Mouse (Mus musculus) urinary bladder, postnatal 36 days (tissue): ENCODE data around the gene Slc17a7.
A peak's percentile ranks its signal among the peaks of the same experiment; 100 is the strongest.

Source experiments
- DNase-seq, 2 experiments: peaks; one replicate each; pipeline ENCODE4 v3.0.0; 2022; ENCODE audit warnings: low spot score in 2 of 2, mixed read lengths in 1 of 2

Slc17a7 gene

GRCm38 (mm10) chr7:45198435-45198834 lies 34.7 kb downstream of the Slc17a7 start:
- DNase-seq, result peak; percentile 59 to 76

- no peak for DNase-seq
Observed at GRCm38 (mm10) chr7:45198961-45199360, 35.2 kb downstream of the Slc17a7 start.

GRCm38 (mm10) chr7:45202654-45203053 lies 38.9 kb downstream of the Slc17a7 start:
- no peak for DNase-seq

DNA sequence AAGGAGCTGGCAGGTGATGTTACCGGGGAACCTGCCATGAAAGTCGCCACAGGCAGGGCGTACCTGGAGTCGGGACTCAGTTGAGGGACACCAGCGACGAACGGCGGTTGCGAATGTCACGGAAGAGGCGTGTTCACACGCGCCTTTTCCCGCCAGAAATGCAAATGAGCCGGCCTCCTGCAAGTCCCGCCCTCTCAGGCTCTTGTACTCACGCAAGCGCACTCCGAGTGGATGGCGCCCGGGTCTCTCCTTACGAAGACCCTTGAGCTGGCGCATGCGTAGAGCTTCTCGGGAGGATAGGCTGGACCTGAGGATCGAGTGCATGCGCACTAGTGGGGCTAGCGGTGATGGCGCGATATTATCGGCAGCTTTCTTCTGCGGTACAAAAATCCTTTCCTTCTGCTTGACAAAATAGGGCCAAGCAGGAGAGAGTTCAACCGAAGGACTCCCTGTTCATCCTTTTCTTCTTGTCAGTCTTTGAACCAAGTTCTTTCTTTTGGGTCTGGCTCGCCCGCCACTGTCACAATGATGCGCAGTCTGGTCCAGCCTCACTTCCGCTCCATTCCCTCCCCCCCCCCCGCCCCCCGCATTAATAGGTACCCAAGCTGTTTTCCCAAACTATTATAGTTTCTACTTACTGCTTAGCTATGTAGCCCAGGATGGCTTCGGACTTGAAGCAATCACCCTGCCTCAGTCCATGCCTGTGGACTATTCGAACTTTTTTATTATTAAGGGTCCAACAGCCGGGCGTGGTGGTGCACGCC lies 40.8 kb downstream of the Slc17a7 start, which contains the start of gene Ccdc155:
Ccdc155 (minus strand) TSS at position 513 of the 764 bp plus-strand sequence.
- DNase-seq, result peak; percentile 52 to 83

GRCm38 (mm10) chr7:45208260-45208659 lies 44.5 kb downstream of the Slc17a7 start:
- DNase-seq, result no peak

DNA sequence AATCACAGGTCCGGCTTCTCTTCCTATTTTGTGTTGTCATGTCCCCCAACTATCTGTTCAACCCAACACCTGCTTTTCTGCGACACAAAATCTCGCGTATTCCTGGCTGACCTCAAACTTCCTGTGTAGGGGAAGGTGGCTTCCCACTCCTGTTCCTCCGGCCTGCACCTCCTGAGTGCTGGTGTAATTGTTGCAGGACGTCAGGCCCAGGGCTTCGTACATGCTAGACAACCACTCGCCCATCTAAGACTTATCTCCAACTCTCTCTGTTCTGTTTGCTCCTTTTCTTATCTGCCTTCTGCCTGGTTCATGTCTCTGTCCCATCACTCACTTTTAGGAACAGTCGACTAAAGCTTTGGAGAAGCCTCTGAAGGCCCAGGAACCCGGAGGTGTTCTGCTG lies 47.3 kb downstream of the Slc17a7 start:
- DNase-seq, result no peak

DNA sequence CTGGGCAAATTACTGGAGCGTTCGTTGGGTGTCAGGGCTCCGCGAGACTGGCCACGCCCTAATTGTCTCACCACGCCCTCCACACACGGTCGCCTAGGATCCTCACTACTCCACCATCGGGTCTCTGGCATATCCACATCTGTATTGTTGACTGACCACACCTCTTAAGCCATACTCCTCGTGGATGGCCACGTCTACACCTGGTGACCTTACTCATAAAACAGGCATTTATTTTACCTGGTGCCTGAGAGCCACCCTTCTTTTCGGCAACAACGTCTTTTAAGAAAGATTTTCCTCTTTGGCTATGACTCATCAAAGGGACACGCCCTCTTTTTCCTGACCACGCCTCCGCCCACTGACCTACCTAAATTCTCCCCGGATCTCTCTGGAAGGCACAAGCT lies 48.1 kb downstream of the Slc17a7 start, which contains the start of gene Dkkl1:
Dkkl1 (minus strand) TSS at position 297 of the 401 bp plus-strand sequence.
- DNase-seq, result peak in 1 of 2 experiments; percentile 15

DNA sequence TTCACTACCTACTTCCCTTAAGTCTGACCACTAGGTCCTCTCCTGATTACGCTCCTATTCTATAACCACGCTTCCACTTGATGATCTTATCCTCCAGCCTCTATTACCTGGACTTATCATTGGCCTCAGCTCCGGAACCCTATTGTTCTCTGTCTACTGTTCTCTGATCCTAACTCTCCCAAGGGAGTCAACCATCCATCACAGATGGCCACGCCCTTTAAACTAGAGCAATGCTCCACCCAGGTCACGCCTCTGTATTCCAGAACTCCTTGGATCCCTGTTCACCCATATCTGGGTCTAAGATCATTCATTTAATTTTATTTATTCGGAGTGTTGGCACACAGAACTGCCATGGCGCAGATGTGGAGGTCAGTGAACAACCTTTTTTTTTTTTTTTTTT lies 48.6 kb downstream of the Slc17a7 start:
- DNase-seq, result no peak

GRCm38 (mm10) chr7:45213708-45214107 lies 50.0 kb downstream of the Slc17a7 start:
- no peak for DNase-seq

GRCm38 (mm10) chr7:45215673-45216441 lies 52.1 kb downstream of the Slc17a7 start, which contains the start of gene Tead2:
Tead2 (plus strand) TSS chr7:45215753.
- peak in 1 of 2 experiments; percentile 38 for DNase-seq

GRCm38 (mm10) chr7:45216442-45217183 lies 52.9 kb downstream of the Slc17a7 start:
- peak in 1 of 2 experiments; percentile 48 for DNase-seq

GRCm38 (mm10) chr7:45221680-45222079 lies 57.9 kb downstream of the Slc17a7 start:
- no peak for DNase-seq

GRCm38 (mm10) chr7:45224826-45225225 lies 61.1 kb downstream of the Slc17a7 start:
- DNase-seq, result no peak
